Mouse (Mus musculus) MEL-GATA-1-ER (cell line): ENCODE results near the gene Dolpp1.
"Not testable (repeated sequence)": the region's sequence is repeated elsewhere in the genome, so short reads cannot be mapped to it uniquely, and the experiment has no call there.

Source experiments
- DNase-seq: peaks from one replicate; pipeline ENCODE4 v3.0.0-alpha.2; 2012; ENCODE audit warnings: low read depth; ENCODE audit errors: extremely low read depth

The Dolpp1 gene

GRCm38 (mm10) chr2:30409454-30410176, 17.6 kb downstream of the Dolpp1 start:
- no peak for DNase-seq

GRCm38 (mm10) chr2:30413038-30413973, 21.3 kb downstream of the Dolpp1 start:
- no peak for DNase-seq

- DNase-seq: no peak
These were observed 22.0 kb downstream of the Dolpp1 start for GRCm38 (mm10) chr2:30414101-30414500.

GRCm38 (mm10) chr2:30414681-30415080, 22.6 kb downstream of the Dolpp1 start:
- peak; percentile 8 for DNase-seq

- peak; percentile 70 for DNase-seq
These were observed 23.3 kb downstream of the Dolpp1 start, which contains the start of gene Crat for GRCm38 (mm10) chr2:30415157-30415935. TSS of gene Crat (minus strand) at chr2:30415813.

GRCm38 (mm10) chr2:30415936-30416648, 24.0 kb downstream of the Dolpp1 start, which contains the start of gene Ptpa:
TSS of gene Ptpa (plus strand) at chr2:30416039.
- peak; percentile 55 for DNase-seq

GRCm38 (mm10) chr2:30416649-30416965, 24.6 kb downstream of the Dolpp1 start:
- DNase-seq: peak; percentile 23

GRCm38 (mm10) chr2:30417154-30417553, 25.1 kb downstream of the Dolpp1 start:
- DNase-seq: not testable (repeated sequence)

GRCm38 (mm10) chr2:30417595-30418165, 25.6 kb downstream of the Dolpp1 start:
- peak; percentile 41 for DNase-seq

GRCm38 (mm10) chr2:30418259-30418658, 26.2 kb downstream of the Dolpp1 start:
- DNase-seq: no peak

GRCm38 (mm10) chr2:30419112-30419511, 27.1 kb downstream of the Dolpp1 start:
- no peak for DNase-seq

GRCm38 (mm10) chr2:30421432-30421831, 29.4 kb downstream of the Dolpp1 start:
- no peak for DNase-seq

GRCm38 (mm10) chr2:30429156-30429555, 37.1 kb downstream of the Dolpp1 start:
- no peak for DNase-seq

GRCm38 (mm10) chr2:30435326-30436155, 43.5 kb downstream of the Dolpp1 start:
- peak; percentile 38 for DNase-seq

- no peak for DNase-seq
These were observed 44.1 kb downstream of the Dolpp1 start for GRCm38 (mm10) chr2:30436156-30436545.

GRCm38 (mm10) chr2:30436809-30437208, 44.8 kb downstream of the Dolpp1 start:
- DNase-seq: no peak

- no peak for DNase-seq
These were observed 45.7 kb downstream of the Dolpp1 start for GRCm38 (mm10) chr2:30437791-30438190.

- DNase-seq: no peak
These were observed 47.6 kb downstream of the Dolpp1 start for GRCm38 (mm10) chr2:30439631-30440030.

GRCm38 (mm10) chr2:30440211-30440700, 48.2 kb downstream of the Dolpp1 start:
- DNase-seq: no peak
